Mouse (Mus musculus) common myeloid progenitor, adult 5-6 weeks (primary cell): ENCODE measurements around the gene Alx1. TPM values are rescaled to one million over a fixed set of nuclear protein-coding genes. Genes with fewer than 3 reads are reported as not detected.
A peak's percentile ranks its signal among the peaks of the same experiment; 100 is the strongest.

ENCODE experiments used
- ATAC-seq: replicated peaks from 2 replicates; pipeline ENCODE4 v1.8.0; 2016; ENCODE audit warnings: low read depth, mild to moderate bottlenecking, moderate TSS enrichment, inconsistent platforms; ENCODE audit not compliant: poor library complexity, severe bottlenecking
- total RNA-seq: library from RNA; stranded (forward); fragments of 200-1000, 187-1606 nt; gene quantifications from 2 replicates; pipeline ENCODE4 v1.2.3, GENCODE M21; 2017

Gene Alx1
- total RNA-seq = not detected in 2 replicates

GRCm38 (mm10) chr10:103029730-103030490 is at the start of gene Alx1:
TSS of gene Alx1 (minus strand) at chr10:103030215.
- no peak for ATAC-seq

- ATAC-seq = no peak
These were observed 19.6 kb upstream of the Alx1 start for GRCm38 (mm10) chr10:103049593-103049992.

GRCm38 (mm10) chr10:103046623-103047022 is 16.6 kb upstream of the Alx1 start:
- ATAC-seq = no peak

- ATAC-seq = no peak
These were observed 15.0 kb upstream of the Alx1 start for GRCm38 (mm10) chr10:103045019-103045418.

- 0 out of 2 replicates have a peak, but pooled peaks have one; percentile 10 for ATAC-seq
These were observed 5.1 kb upstream of the Alx1 start for GRCm38 (mm10) chr10:103035002-103035640.

GRCm38 (mm10) chr10:103030931-103031330 is 916 bp upstream of the Alx1 start:
- ATAC-seq = no peak

- no peak for ATAC-seq
These were observed 784 bp downstream of the Alx1 start for GRCm38 (mm10) chr10:103029132-103029729.

- peak; percentile 83 for ATAC-seq
These were observed 1.5 kb downstream of the Alx1 start for GRCm38 (mm10) chr10:103028253-103029131.

- no peak; the same call in 1 of the 2 replicates for ATAC-seq
These were observed 2.1 kb downstream of the Alx1 start for GRCm38 (mm10) chr10:103027931-103028252.

- ATAC-seq = no peak
These were observed 2.6 kb downstream of the Alx1 start for GRCm38 (mm10) chr10:103027226-103027930.

- ATAC-seq = no peak
These were observed 3.3 kb downstream of the Alx1 start for GRCm38 (mm10) chr10:103026636-103027225.

- no peak for ATAC-seq
These were observed 27.5 kb downstream of the Alx1 start for GRCm38 (mm10) chr10:103002556-103002955.

GRCm38 (mm10) chr10:103000902-103001301 is 29.1 kb downstream of the Alx1 start:
- no peak for ATAC-seq

- no peak; the same call in 1 of the 2 replicates for ATAC-seq
These were observed 30.4 kb downstream of the Alx1 start for GRCm38 (mm10) chr10:102999584-102999983.

GRCm38 (mm10) chr10:102975106-102975505 is 54.9 kb downstream of the Alx1 start:
- ATAC-seq = no peak

GRCm38 (mm10) chr10:102959602-102960001 is 70.4 kb downstream of the Alx1 start:
- no peak for ATAC-seq
